ENCODE assay signal across 9 mouse cellular contexts in the genomic region with DNA sequence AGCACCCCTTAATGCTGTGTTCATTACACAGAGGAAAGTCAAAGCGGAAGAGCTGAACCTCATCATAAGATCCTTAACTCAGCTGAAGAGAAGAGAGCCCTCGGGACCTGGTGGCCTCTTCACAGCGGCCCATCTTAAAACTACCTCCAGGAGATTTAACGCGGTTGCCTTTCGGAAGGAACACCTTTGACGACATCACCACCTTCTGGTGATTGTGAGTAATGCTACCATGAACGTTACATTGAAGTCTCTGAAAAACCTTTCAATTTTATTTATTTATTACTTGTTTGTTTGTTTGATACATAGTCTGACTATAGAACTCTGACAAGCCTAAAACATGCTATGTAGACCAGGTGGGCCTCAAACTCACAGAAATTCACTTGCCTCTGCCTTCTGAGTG. TPM values are rescaled to one million over a fixed set of nuclear protein-coding genes. Genes with fewer than 3 reads are reported as not detected.
A peak's percentile ranks its signal among the peaks of the same experiment; 100 is the strongest.
DNase-seq lines count a peak whose midpoint lies in the region; ATAC-seq and TF ChIP-seq lines count a peak whose summit lies in the region.
"Had no signal": no experiment of that assay in that cellular context is flagged by ENCODE, and none has a peak within 500 bp of the region (broad histone marks: within the 10 kb centered on the region; RNA-seq: fewer than 3 reads in every experiment).

No protein-coding gene starts in this region.

- peak; percentile 75 for DNase-seq in kidney, postnatal 0 days (ENCODE audit: low spot score)
- DNase-seq in CD8-positive naive resting alpha-beta T cell, adult 2 months (ENCODE audit: low read depth in 2 of 2, low spot score in 2 of 2), result peak; percentile 51 to 70
- peak; percentile 81 for DNase-seq in NIH3T3 (ENCODE audit: low read depth)
- DNase-seq in embryo, embryonic 10 days (ENCODE audit: low spot score), result peak; percentile 81
- peak; percentile 44 for DNase-seq in lung, adult 2 months
- DNase-seq in spleen, postnatal 10 days (ENCODE audit: low spot score in 2 of 2), result peak; percentile 41 to 73
- no peak for DNase-seq in ovary, postnatal 10 days (ENCODE audit: low spot score)

- no peak for ATAC-seq in kidney, postnatal 0 days (replicated peaks; ENCODE audit: low FRiP score, low read depth)
- ATAC-seq in kidney, embryonic 16.5 days (ENCODE audit: low FRiP score, low TSS enrichment), result no peak

- 11% methylated on average over 8 of the region's 8 CpGs for WGBS in kidney, postnatal 0 days
- WGBS in kidney, embryonic 16.5 days, result 13% methylated on average over 8 of the region's 8 CpGs
- WGBS in lung, adult 2 months, result 12% methylated on average over 8 of the region's 8 CpGs

- peak; percentile 81 for TF ChIP-seq CTCF in kidney, postnatal 0 days (IDR thresholded peaks at IDR 0.05; ENCODE audit: low read depth)
- TF ChIP-seq CTCF in lung, adult 2 months (IDR thresholded peaks at IDR 0.05; ENCODE audit: insufficient read depth, low read length), result peak; percentile 48

- H3K4me2 ChIP-seq in kidney, postnatal 0 days (ENCODE audit: low read length), result no peak overlapping the region
- no peak overlapping the region for H3K4me2 ChIP-seq in kidney, embryonic 16.5 days (replicated peaks; ENCODE audit: low read depth, low read length)
- H3K4me2 ChIP-seq: heart, embryonic 13.5 days had no signal

- no peaks in the 10 kb centered on the region for H3K36me3 ChIP-seq in kidney, postnatal 0 days (ENCODE audit: insufficient read depth, low read length)
- no peaks in the 10 kb centered on the region for H3K36me3 ChIP-seq in kidney, embryonic 16.5 days (ENCODE audit: insufficient read depth, low read length)
- H3K36me3 ChIP-seq: heart, embryonic 13.5 days had no signal

- no peak overlapping the region for H3K4me3 ChIP-seq in kidney, postnatal 0 days (replicated peaks; ENCODE audit: low read depth, low read length)
- no peak overlapping the region for H3K4me3 ChIP-seq in kidney, embryonic 16.5 days (ENCODE audit: low read length)
- H3K4me3 ChIP-seq in lung, adult 2 months (replicated peaks; ENCODE audit: extremely low read depth, low read depth, low read length), result no peak overlapping the region
- H3K4me3 ChIP-seq: heart, embryonic 13.5 days had no signal

- no peaks in the 10 kb centered on the region for H3K9me3 ChIP-seq in kidney, postnatal 0 days (replicated peaks; ENCODE audit: low read length)
- no peaks in the 10 kb centered on the region for H3K9me3 ChIP-seq in kidney, embryonic 16.5 days (ENCODE audit: low read length)
- H3K9me3 ChIP-seq: heart, embryonic 13.5 days had no signal

- no peak overlapping the region for H3K9ac ChIP-seq in kidney, postnatal 0 days (ENCODE audit: low read depth, low read length)
- H3K9ac ChIP-seq in kidney, embryonic 16.5 days (replicated peaks; ENCODE audit: low read length), result no peak overlapping the region
- H3K9ac ChIP-seq: heart, embryonic 13.5 days had no signal

- no peak for TF ChIP-seq POLR2A in lung, adult 2 months (IDR thresholded peaks at IDR 0.05; ENCODE audit: borderline replicate concordance, extremely low read depth, low read depth, low read length)

- H3K27me3 ChIP-seq in kidney, postnatal 0 days (ENCODE audit: insufficient read depth, low read length), result no peaks in the 10 kb centered on the region
- no peaks in the 10 kb centered on the region for H3K27me3 ChIP-seq in kidney, embryonic 16.5 days (ENCODE audit: insufficient read depth, low read length)

- no peaks in the 10 kb centered on the region for H3K4me1 ChIP-seq in kidney, postnatal 0 days (replicated peaks; ENCODE audit: insufficient read depth, low read length)
- H3K4me1 ChIP-seq in kidney, embryonic 16.5 days (ENCODE audit: insufficient read depth, low read length), result peaks cover 6% of the 10 kb centered on the region; the same call in 1 of the 2 replicates
- no peaks in the 10 kb centered on the region for H3K4me1 ChIP-seq in lung, adult 2 months (ENCODE audit: control insufficient read depth, insufficient read depth, low read length)

- H3K27ac ChIP-seq in kidney, postnatal 0 days, result no peak overlapping the region
- H3K27ac ChIP-seq in kidney, embryonic 16.5 days (ENCODE audit: low read length), result no peak overlapping the region
- H3K27ac ChIP-seq: heart, embryonic 13.5 days had no signal

RNA-seq across cellular contexts. Expression of a gene that starts 8.4 kb away (rescaled TPM):
- 44.8 and 47.1 TPM in 2 replicates for polyA plus RNA-seq in kidney, postnatal 0 days (2015; fragmentation: Nextera tagmentation; extraction: Ambion mirVana)
- polyA plus RNA-seq in kidney, embryonic 16.5 days (2015; fragmentation: Nextera tagmentation; extraction: Ambion mirVana), result 37.7 and 42.8 TPM in 2 replicates
- polyA plus RNA-seq in lung, adult 2 months (2012; rRNA removed), result 19.2 and 21.9 TPM in 2 replicates

RNA-seq across cellular contexts. Expression of a gene that starts 43.1 kb away (rescaled TPM):
- 0.47 and 0.51 TPM in 2 replicates for polyA plus RNA-seq in kidney, postnatal 0 days (2015; fragmentation: Nextera tagmentation; extraction: Ambion mirVana)
- 0.44 and 0.58 TPM in 2 replicates for polyA plus RNA-seq in kidney, embryonic 16.5 days (2015; fragmentation: Nextera tagmentation; extraction: Ambion mirVana)
- polyA plus RNA-seq in lung, adult 2 months (2012; rRNA removed), result 10.7 and 19.1 TPM in 2 replicates

RNA-seq across cellular contexts. Expression of a gene that starts 46.5 kb away (rescaled TPM):
- 59.5 and 60.7 TPM in 2 replicates for polyA plus RNA-seq in kidney, postnatal 0 days (2015; fragmentation: Nextera tagmentation; extraction: Ambion mirVana)
- polyA plus RNA-seq in kidney, embryonic 16.5 days (2015; fragmentation: Nextera tagmentation; extraction: Ambion mirVana), result 59.9 and 61.8 TPM in 2 replicates
- 22.0 and 28.3 TPM in 2 replicates for polyA plus RNA-seq in lung, adult 2 months (2012; rRNA removed)
